Mouse (Mus musculus): ENCODE measurements at regions not wholly inside any gene's neighbourhood (a gene's known extent, or its start where the extent isn't known, plus 50 kb on each side); places are given as distances from the start of the nearest gene placed in this dataset.

GRCm38 (mm10) chr15:46733370-46733769, 6599.2 kb downstream of the 9330182O14Rik start:
- no peak overlapping the region for H3K4me2 ChIP-seq (ENCODE audit: low read depth, low read length, poor library complexity, severe bottlenecking)
- no peaks in the 10 kb centered on the region for H3K27me3 ChIP-seq (ENCODE audit: insufficient read depth, low read length)
- no peak for TF ChIP-seq CTCF (IDR thresholded peaks at IDR 0.05)
- H3K4me3 ChIP-seq (ENCODE audit: low read depth, low read length) = no peak overlapping the region
- H3K9me3 ChIP-seq (ENCODE audit: low read length) = no peaks in the 10 kb centered on the region
- H3K27ac ChIP-seq (ENCODE audit: low read depth, low read length) = no peak overlapping the region
- H3K9ac ChIP-seq (replicated peaks; ENCODE audit: low read length, poor library complexity, severe bottlenecking) = no peak overlapping the region
- ATAC-seq (ENCODE audit: low FRiP score) = 0 out of 2 replicates have a peak, but pooled peaks have one; percentile 13
- H3K4me1 ChIP-seq (ENCODE audit: insufficient read depth, low read length) = no peaks in the 10 kb centered on the region
- H3K36me3 ChIP-seq (ENCODE audit: insufficient read depth, low read length) = no peaks in the 10 kb centered on the region
- DNase-seq (ENCODE audit: low spot score) = no peak
- 43% methylated on average over 3 of the region's 3 CpGs for WGBS
